Mouse (Mus musculus) left cerebral cortex, postnatal 25 days (tissue): ENCODE measurements around the gene Ncoa6. TPM values are rescaled to one million over a fixed set of nuclear protein-coding genes. Genes with fewer than 3 reads are reported as not detected.
"Not testable (repeated sequence)": the region's sequence is repeated elsewhere in the genome, so short reads cannot be mapped to it uniquely, and the experiment has no call there.

Source experiments
- DNase-seq, 2 experiments: peaks; one replicate each; pipeline ENCODE4 v3.0.0; 2022; ENCODE audit warnings: low spot score in 2 of 2, mixed read lengths in 1 of 2
- intact Hi-C: fragments of 180-260 bp; cut with DNase I; formaldehyde crosslinking; loops from one replicate; pipeline ENCODE4 v1.15.1; 2025
- total RNA-seq, 2 experiments: library from RNA; stranded (reverse); gene quantifications; 2 replicates each; pipeline ENCODE4 v1.2.3; 2021

The Ncoa6 gene
- total RNA-seq, 2 experiments from 2014 or later, result 65.1 to 65.8 TPM

GRCm38 (mm10) chr2:155447906-155448305 is 25.8 kb downstream of the Ncoa6 start:
- DNase-seq, intact Hi-C loops: not testable (repeated sequence)

DNA sequence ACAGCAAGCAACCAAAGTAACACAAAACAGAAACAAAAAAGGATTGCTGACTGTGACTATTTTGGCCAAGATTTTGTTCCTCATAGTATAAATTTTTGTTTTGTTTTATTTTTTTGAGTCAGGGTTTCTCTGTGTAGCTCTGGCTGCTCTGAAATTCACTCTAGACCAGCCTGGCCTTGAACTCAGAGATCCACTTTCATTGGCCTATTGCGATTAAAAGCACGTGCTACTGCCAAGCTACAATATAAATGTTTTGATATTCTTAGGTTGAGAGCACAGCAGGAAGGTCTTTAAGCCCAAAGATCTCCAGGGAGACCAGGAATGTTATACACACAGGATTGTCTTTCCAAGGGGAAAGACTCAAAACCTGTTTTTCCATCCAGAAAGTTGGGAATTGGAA is 30.2 kb downstream of the Ncoa6 start:
- intact Hi-C loops, result no loop called here

GRCm38 (mm10) chr2:155442916-155443315 is 30.8 kb downstream of the Ncoa6 start:
- no peak for DNase-seq
- intact Hi-C loops, result no loop called here

More for the DNA sequence above, 30.2 kb downstream of the Ncoa6 start:
- DNase-seq, result no peak

- intact Hi-C loops, result no loop called here
- DNase-seq, result no peak
Measured at GRCm38 (mm10) chr2:155436445-155436844, 37.2 kb downstream of the Ncoa6 start.

- DNase-seq, result no peak
- intact Hi-C loops, result no loop called here
Measured at GRCm38 (mm10) chr2:155420911-155421310, 52.8 kb downstream of the Ncoa6 start.

DNA sequence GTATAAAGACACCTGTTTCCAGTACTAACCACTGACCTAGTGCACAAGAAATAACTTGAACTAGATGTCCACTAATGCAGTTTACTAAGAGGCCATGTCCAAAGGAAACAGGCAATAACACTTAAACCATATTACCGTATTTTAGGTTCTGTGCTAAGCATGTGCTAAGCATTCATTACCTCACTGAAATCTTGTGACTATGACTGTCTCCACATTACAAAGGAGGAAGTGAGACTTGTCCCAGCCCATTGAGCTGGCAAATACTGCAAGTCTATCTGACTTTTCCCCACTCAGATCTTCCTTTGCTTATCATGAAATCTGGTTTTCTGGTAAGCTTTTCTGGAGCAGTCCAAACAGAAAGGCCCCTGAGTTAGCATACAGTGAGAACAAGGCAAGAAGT is 69.1 kb downstream of the Ncoa6 start:
- intact Hi-C loops, result no loop called here
- DNase-seq, result no peak

GRCm38 (mm10) chr2:155401926-155402325 is 71.8 kb downstream of the Ncoa6 start:
- no peak for DNase-seq
- intact Hi-C loops, result no loop called here

GRCm38 (mm10) chr2:155400276-155400675 is 73.4 kb downstream of the Ncoa6 start:
- intact Hi-C loops, result no loop called here
- DNase-seq, result no peak

DNA sequence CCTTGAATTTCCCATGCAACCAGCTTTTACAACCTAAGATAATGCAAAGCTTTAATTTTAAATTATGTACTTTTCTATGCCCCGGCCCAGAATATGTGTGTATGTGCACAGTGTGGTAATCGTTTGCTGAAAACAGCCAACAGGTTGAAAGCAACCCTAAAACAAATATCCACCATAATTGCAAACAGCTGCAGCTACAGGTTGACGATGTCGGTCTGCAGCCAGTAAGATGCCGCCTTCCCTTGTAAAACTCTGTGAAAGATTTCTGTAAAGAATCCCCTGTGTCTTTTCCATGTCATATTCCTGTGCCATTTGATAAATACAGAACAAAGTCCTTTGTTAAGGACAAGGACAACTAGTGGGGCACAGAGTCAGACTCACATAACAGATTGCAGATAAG is 79.1 kb downstream of the Ncoa6 start:
- intact Hi-C loops, result no loop called here
- no peak for DNase-seq

DNA sequence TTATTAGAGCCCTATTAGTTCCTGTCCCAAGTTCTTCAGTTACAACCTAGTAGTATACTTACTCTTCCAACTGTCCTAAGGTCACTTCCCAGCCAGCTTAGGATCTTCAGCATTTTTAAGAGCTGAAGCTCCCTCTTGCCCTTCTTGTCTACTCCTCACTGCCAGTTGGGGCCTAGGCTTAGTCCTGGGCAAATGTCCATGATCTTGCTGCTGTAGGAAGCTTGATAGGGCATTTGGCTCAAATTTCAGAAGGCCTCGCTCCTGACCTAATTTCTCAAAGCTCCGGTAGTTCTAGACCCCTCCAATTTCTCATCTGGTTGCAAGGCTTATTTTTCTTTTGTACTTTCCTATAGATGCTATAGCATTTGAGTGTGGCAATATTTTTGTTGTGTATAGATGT is 85.1 kb downstream of the Ncoa6 start:
- no peak for DNase-seq
- intact Hi-C loops, result no loop called here

- no peak for DNase-seq
- intact Hi-C loops, result no loop called here
Measured at GRCm38 (mm10) chr2:155387052-155387451, 86.6 kb downstream of the Ncoa6 start.

DNA sequence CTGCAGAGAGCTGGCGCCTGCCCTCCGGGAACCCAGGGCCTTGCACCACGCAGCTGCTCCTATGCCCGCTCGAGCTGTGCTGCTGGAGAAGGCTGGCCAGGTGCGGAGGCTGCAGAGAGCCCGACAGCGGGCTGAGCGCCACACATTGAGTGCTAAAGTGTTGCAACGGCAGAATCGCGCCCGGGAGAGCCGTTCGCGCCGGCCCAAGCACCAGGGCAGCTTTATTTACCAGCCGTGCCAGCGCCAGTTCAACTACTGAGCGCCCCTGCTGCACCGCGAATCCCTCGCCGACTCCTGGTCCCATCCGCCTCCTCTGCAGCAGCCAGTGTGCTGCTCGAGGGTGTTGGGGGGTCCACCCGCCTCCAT is 87.2 kb downstream of the Ncoa6 start:
- intact Hi-C loops, result no loop called here
- peak in 1 of 2 experiments; percentile 60 for DNase-seq

DNA sequence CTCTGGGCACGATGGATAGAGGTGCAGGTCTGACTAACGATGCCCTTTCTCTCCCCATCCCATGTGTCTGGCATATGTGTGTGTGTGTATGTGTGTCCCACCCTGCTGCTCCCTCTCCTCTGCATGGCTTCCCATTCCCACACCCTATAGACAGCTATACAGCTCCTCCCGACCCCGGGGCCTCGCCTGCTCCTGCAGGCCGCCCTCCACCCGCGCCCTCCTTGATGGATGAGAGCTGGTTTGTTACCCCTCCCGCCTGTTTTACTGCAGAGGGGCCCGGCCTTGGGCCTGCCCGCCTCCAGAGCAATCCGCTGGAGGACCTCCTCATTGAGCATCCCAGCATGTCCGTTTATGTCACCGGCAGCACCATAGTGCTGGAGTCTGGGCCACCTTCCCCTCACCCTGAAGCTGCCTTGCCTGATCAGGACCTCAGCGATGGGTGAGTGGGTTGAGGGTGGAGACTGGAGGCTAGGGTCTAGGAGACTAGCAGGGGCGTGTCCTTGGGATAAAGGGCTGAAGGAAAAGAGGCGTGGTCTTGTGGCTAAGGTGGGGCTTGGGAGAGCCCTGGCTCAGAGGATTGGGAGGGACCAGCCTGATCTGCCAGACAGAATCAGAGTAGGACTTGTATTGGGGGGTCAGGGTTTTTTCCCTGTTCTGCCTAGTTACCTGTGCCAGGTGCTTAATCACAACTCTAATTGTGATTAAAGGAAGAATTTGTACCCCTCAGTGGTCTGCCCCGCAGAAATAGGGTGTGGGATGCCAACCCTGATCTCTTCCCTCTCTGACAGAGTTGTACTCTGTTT is 87.8 kb downstream of the Ncoa6 start:
- intact Hi-C loops, result no loop called here
- DNase-seq, result no peak

DNA sequence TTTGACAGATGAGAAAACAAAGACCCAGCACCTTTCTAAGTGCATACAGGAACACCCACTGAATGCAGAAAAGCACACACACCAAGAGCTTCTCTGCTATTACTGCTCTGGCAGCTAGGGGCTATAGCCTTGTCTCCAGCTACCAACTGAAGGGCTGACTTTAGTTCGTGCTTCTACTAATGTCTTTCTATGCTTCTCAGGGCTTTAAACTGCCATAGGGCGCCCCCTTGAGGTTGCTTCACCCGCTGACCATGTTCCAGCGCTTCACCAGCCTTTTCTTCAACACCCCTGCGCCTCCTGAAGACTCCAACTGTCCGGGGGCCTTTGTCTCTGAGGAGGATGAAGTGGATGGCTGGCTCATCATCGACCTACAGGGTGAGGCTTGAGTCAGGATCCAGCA is 88.6 kb downstream of the Ncoa6 start:
- intact Hi-C loops, result no loop called here

GRCm38 (mm10) chr2:155382791-155383438 is 90.8 kb downstream of the Ncoa6 start:
- intact Hi-C loops, result loop anchor here (2.0 to 5.0 kb wide), 2 partner anchors 106 to 146 kb away; partner anchors contain the start of genes Dynlrb1 and Map1lc3a
- peak in 1 of 2 experiments; percentile 43 for DNase-seq

More for the DNA sequence above, 88.6 kb downstream of the Ncoa6 start:
- peak; percentile 78 to 89 for DNase-seq

- DNase-seq, result no peak
- intact Hi-C loops, result loop anchor here (2.0 to 5.0 kb wide), 2 partner anchors 106 to 145 kb away; partner anchors contain the start of genes Dynlrb1 and Map1lc3a
Measured at GRCm38 (mm10) chr2:155382332-155382700, 91.4 kb downstream of the Ncoa6 start.

GRCm38 (mm10) chr2:155381643-155382331 is 91.9 kb downstream of the Ncoa6 start:
- peak; percentile 97 to 98 for DNase-seq
- intact Hi-C loops, result loop anchor here (1.0 to 5.0 kb wide), 3 partner anchors 24 to 144 kb away; partner anchors contain the start of genes Dynlrb1, Map1lc3a and Pigu

DNA sequence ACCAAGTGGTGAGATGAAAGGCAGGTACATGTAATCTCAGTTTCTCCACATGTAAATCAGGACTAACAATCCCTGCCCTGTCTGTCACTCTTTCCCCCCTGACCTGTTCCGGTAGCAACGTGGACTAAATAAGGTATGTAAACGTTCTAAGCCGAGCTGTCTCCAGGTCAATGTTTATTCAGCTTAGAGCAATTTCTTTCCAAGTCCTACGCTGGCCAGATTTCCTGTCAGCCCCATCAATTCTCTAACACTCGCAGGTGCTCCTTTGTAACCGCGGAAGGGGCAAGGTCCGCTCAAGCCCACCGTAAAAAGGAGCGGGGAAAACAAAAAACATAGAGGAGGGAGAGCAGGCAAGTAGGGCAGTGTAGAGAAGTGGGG is 92.6 kb downstream of the Ncoa6 start:
- no peak for DNase-seq
- intact Hi-C loops, result loop anchor here (1.0 to 5.0 kb wide), 2 partner anchors 24 to 144 kb away; partner anchors contain the start of genes Dynlrb1 and Pigu

DNA sequence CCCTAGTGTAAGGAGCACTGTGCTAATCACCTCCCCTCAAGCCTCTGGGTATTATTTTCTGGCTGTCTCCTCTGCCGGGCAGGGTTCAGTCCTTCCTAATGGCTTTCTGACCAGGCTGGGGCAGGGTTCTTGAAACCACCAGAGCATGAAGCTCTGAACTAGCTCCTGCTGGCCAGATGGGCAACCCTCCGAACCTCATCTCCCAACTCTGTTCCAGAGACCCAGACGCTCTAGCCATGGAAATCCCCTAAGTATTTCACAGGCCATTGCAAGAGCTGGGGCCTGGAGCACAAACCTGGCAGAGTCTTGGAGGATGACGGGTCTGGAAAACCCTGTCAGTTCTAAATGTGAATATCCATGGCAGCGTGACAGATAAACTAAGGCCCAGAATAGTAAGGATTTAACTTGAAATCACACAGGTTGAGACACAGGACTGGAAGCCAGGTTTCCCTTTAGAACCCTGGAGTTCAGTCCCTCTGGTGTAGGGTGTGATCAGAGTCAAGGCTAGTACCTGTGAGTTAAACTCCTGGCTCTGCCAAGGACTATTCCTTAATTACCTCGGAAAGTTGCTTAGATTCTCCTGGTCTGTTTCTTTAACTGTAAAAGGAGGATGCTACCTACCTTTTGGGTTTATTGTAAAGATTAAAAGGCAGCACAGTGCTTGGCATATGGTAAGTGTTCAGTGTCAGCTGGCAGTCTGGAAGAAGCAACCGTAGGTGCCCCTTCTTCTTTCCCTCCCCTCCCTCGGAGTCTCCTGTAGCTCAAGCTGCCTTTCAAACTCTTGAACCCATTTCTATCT is 93.2 kb downstream of the Ncoa6 start, which contains the start of gene Trp53inp2:
Trp53inp2 (plus strand) TSS at position 799 of the 799 bp plus-strand sequence.
- no peak for DNase-seq
- intact Hi-C loops, result loop anchor here (1.0 to 5.0 kb wide), 2 partner anchors 23 to 143 kb away; partner anchors contain the start of genes Dynlrb1 and Pigu
